Mouse (Mus musculus): ENCODE data around the gene Gm5244.

DNA sequence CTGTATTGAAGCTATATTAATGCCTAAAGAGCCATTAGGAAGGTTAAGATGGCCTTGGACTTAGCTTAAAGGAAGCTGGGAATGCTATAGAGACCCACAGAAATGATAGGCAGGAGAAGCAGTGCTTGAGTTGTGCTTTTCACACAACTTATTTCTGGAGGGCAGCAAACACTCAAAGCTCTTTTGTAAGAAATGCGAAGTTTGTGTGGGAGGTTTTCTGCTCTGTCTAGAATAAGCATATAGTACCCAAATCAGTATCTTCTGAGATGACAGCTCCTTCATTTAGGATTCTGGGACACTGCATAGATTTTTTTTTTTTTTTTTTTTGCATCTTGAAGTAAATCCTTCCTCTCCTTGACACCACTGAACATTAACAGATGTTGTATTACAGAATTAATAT is 8.0 kb upstream of the Gm5244 start:
- TF ChIP-seq CTCF (conservative IDR thresholded peaks at IDR 0.05; ENCODE audit: insufficient read depth, insufficient read length, low read depth, low read length) (no peak), POLR2A (IDR thresholded peaks at IDR 0.05; ENCODE audit: low read depth, low read length) (no peak)

Measured in kidney, adult 2 months (tissue).